8 mouse cellular contexts compared by ENCODE assay signal in the genomic region with DNA sequence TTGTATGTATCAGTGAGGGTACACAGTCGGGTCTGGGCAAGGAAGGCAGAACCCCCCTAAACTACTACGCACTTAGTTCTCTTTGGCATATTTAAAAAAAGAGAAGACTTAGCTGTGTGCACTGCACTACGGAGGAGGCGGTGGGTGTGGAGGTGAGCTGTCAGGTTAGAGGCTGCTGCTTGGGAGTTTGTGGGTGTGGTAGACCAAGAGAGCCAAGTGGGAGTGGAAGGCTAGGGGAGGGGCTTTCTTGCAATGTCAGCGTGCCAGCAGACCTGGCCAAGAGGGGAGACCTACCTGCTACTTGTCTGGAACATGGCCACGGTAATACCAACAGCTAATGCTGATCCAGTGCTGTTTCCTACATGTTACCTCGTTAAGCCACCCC. TPM values are rescaled to one million over a fixed set of nuclear protein-coding genes. Genes with fewer than 3 reads are reported as not detected.
DNase-seq lines count a peak whose midpoint lies in the region; ATAC-seq lines count a peak whose summit lies in the region.
"Had no signal": no experiment of that assay in that cellular context is flagged by ENCODE, and none has a peak within 500 bp of the region (broad histone marks: within the 10 kb centered on the region; RNA-seq: fewer than 3 reads in every experiment).

No protein-coding gene starts in this region.

- DNase-seq in intestine, embryonic 14.5 days (ENCODE audit: low spot score): no peak
- DNase-seq in right cerebral cortex, adult 18-20 months: no peak
- no peak for DNase-seq in urinary bladder, postnatal 4 days (ENCODE audit: low spot score in 2 of 2)

- no peak overlapping the region for H3K9ac ChIP-seq in intestine, embryonic 14.5 days (ENCODE audit: low read length)
- no peak overlapping the region for H3K9ac ChIP-seq in lung, embryonic 15.5 days
- no peak overlapping the region for H3K9ac ChIP-seq in stomach, embryonic 14.5 days (replicated peaks; ENCODE audit: low read depth, low read length)

- no peak overlapping the region for H3K27ac ChIP-seq in intestine, embryonic 14.5 days (ENCODE audit: low read depth)
- no peak overlapping the region for H3K27ac ChIP-seq in lung, embryonic 15.5 days
- no peak overlapping the region for H3K27ac ChIP-seq in stomach, embryonic 14.5 days (ENCODE audit: low read length)
- H3K27ac ChIP-seq: macrophage had no signal

- WGBS in intestine, embryonic 14.5 days: 22% methylated on average over 7 of the region's 7 CpGs
- WGBS in lung, embryonic 15.5 days: 27% methylated on average over 7 of the region's 7 CpGs
- 28% methylated on average over 7 of the region's 7 CpGs for WGBS in stomach, embryonic 14.5 days

- H3K9me3 ChIP-seq in intestine, embryonic 14.5 days (ENCODE audit: control insufficient read depth, low read length): no peaks in the 10 kb centered on the region
- H3K9me3 ChIP-seq in lung, embryonic 15.5 days: no peaks in the 10 kb centered on the region
- H3K9me3 ChIP-seq in stomach, embryonic 14.5 days (ENCODE audit: control insufficient read depth, low read depth, low read length): no peaks in the 10 kb centered on the region

- peak; percentile 32 for ATAC-seq in CD4-positive, CD25-positive, alpha-beta regulatory T cell, adult 4 months
- ATAC-seq in activated CD4-positive, CD25-positive, alpha-beta regulatory T cell, adult 4 months: peak; percentile 29
- ATAC-seq in intestine, embryonic 14.5 days (replicated peaks; ENCODE audit: low FRiP score, low TSS enrichment, low read depth): peak; percentile 45; the same call in 1 of the 2 replicates
- ATAC-seq in lung, embryonic 15.5 days (ENCODE audit: borderline replicate concordance, extremely low read depth, low FRiP score, low TSS enrichment): peak; percentile 15; the same call in 1 of the 2 replicates
- ATAC-seq in stomach, embryonic 14.5 days (ENCODE audit: insufficient number of reproducible peaks, insufficient read depth, low FRiP score, low read depth): peak; percentile 82

- H3K27me3 ChIP-seq in intestine, embryonic 14.5 days (replicated peaks; ENCODE audit: control insufficient read depth, insufficient read depth, low read length): peaks cover 33% of the 10 kb centered on the region
- H3K27me3 ChIP-seq in lung, embryonic 15.5 days: peaks cover 27% of the 10 kb centered on the region
- no peaks in the 10 kb centered on the region for H3K27me3 ChIP-seq in stomach, embryonic 14.5 days (ENCODE audit: control insufficient read depth, insufficient read depth, low read length)

- H3K36me3 ChIP-seq in intestine, embryonic 14.5 days (ENCODE audit: control insufficient read depth, insufficient read depth, low read length): no peaks in the 10 kb centered on the region
- no peaks in the 10 kb centered on the region for H3K36me3 ChIP-seq in lung, embryonic 15.5 days
- no peaks in the 10 kb centered on the region for H3K36me3 ChIP-seq in stomach, embryonic 14.5 days (ENCODE audit: control insufficient read depth, insufficient read depth, low read length)

- H3K4me2 ChIP-seq in intestine, embryonic 14.5 days (ENCODE audit: low read length): peak overlapping the region; percentile 97
- H3K4me2 ChIP-seq in lung, embryonic 15.5 days: peak overlapping the region; percentile 91
- peak overlapping the region; percentile 84 for H3K4me2 ChIP-seq in stomach, embryonic 14.5 days (replicated peaks; ENCODE audit: low read depth, low read length)

- H3K4me3 ChIP-seq in intestine, embryonic 14.5 days (ENCODE audit: low read depth, low read length): peak overlapping the region; percentile 49; the same call in 1 of the 2 replicates
- peak overlapping the region; percentile 51 for H3K4me3 ChIP-seq in lung, embryonic 15.5 days
- peak overlapping the region; percentile 39 for H3K4me3 ChIP-seq in stomach, embryonic 14.5 days (ENCODE audit: low read depth, low read length)

- H3K4me1 ChIP-seq in intestine, embryonic 14.5 days (replicated peaks; ENCODE audit: control insufficient read depth, insufficient read depth, low read length): peaks cover 6% of the 10 kb centered on the region
- H3K4me1 ChIP-seq in lung, embryonic 15.5 days: peaks cover 13% of the 10 kb centered on the region
- H3K4me1 ChIP-seq in stomach, embryonic 14.5 days (ENCODE audit: control insufficient read depth, insufficient read depth, low read length): peaks cover 12% of the 10 kb centered on the region

RNA-seq across cellular contexts. Expression of a gene that starts 0.4 kb away (rescaled TPM):
- 10 to 100 TPM; 66.0 to 79.2 TPM for polyA plus RNA-seq in CD4-positive, CD25-positive, alpha-beta regulatory T cell, adult 4 months (2017; shearing (Covaris generic))
- 10 to 100 TPM; 62.0 to 66.3 TPM for polyA plus RNA-seq in activated CD4-positive, CD25-positive, alpha-beta regulatory T cell, adult 4 months (2017; shearing (Covaris generic))
- polyA plus RNA-seq in intestine, embryonic 14.5 days (2014; fragmentation: Nextera tagmentation; extraction: Ambion mirVana): 0.61 and 0.69 TPM in 2 replicates
- 0.98 and 1.8 TPM in 2 replicates for polyA plus RNA-seq in lung, embryonic 15.5 days (2015; fragmentation: Nextera tagmentation; extraction: Ambion mirVana)
- polyA plus RNA-seq in stomach, embryonic 14.5 days (2014; fragmentation: Nextera tagmentation; extraction: Ambion mirVana): 2.3 TPM in 2 replicates

Comparison
In these comparisons a context has a peak if more than half of its experiments do, and no peak if none do; other contexts are left out.
1. ATAC-seq: peak in every context shown above with its lines; median percentile 82 in stomach, embryonic 14.5 days; 45 in intestine, embryonic 14.5 days; 32 in CD4-positive, CD25-positive, alpha-beta regulatory T cell, adult 4 months; 29 in activated CD4-positive, CD25-positive, alpha-beta regulatory T cell, adult 4 months; 15 in lung, embryonic 15.5 days.
2. RNA of a gene that starts 0.4 kb away (polyA plus RNA-seq): 66.0 to 79.2 TPM in CD4-positive, CD25-positive, alpha-beta regulatory T cell, adult 4 months and 62.0 to 66.3 TPM in activated CD4-positive, CD25-positive, alpha-beta regulatory T cell, adult 4 months; 2.3 TPM in stomach, embryonic 14.5 days, 0.98 to 1.8 TPM in lung, embryonic 15.5 days and 0.61 to 0.69 TPM in intestine, embryonic 14.5 days; every median in the first group is over 10 times any median in the second.
3. Peak in every context shown above with its lines, with median percentiles within 50 percentile points of each other: H3K4me2 ChIP-seq and H3K4me3 ChIP-seq.